ENCODE assay signal across 10 mouse cellular contexts in the genomic region with DNA sequence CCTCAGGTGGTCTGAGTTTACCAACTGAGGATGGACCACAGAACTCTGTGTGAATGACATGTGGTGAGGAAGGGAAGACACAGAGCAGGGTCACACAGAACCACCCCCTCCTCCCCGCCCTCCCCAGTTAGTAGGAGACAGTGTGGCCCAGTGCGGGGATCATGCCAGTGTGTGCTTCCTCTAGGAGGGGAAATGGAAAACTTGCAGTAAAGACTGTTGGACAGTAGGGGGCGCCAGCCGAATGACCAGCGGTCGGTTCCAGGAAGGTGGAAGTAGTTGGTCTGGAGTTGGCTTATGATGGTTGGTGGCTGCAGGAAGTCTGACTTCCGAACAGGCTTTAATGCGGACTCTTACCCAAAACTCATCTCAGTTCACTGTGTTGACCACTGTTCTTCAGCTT.
DNase-seq lines count a peak whose midpoint lies in the region; ATAC-seq and TF ChIP-seq lines count a peak whose summit lies in the region.
"Had no signal": no experiment of that assay in that cellular context is flagged by ENCODE, and none has a peak within 500 bp of the region (broad histone marks: within the 10 kb centered on the region; RNA-seq: fewer than 3 reads in every experiment).

No protein-coding gene starts in this region.

- H3K36me3 ChIP-seq in hindbrain, embryonic 14.5 days (replicated peaks; ENCODE audit: control insufficient read depth, insufficient read depth), result no peaks in the 10 kb centered on the region
- H3K36me3 ChIP-seq in hindbrain, embryonic 12.5 days, result no peaks in the 10 kb centered on the region
- H3K36me3 ChIP-seq in ES-Bruce4 (ENCODE audit: control insufficient read depth, insufficient read depth, low read length, poor library complexity, severe bottlenecking), result no peaks in the 10 kb centered on the region
- no peaks in the 10 kb centered on the region for H3K36me3 ChIP-seq in limb, embryonic 10.5 days
- H3K36me3 ChIP-seq: embryonic facial prominence, embryonic 15.5 days had no signal

- TF ChIP-seq POLR2A in ES-Bruce4 (IDR thresholded peaks at IDR 0.05; ENCODE audit: insufficient read depth, low read length), result no peak
- no peak for TF ChIP-seq POLR2A in bone marrow macrophage, adult 2 months (IDR thresholded peaks at IDR 0.05; ENCODE audit: borderline replicate concordance, low read depth, low read length)

- H3K4me2 ChIP-seq in hindbrain, embryonic 14.5 days (replicated peaks), result no peak overlapping the region
- H3K4me2 ChIP-seq in hindbrain, embryonic 12.5 days (replicated peaks), result no peak overlapping the region
- H3K4me2 ChIP-seq: embryonic facial prominence, embryonic 15.5 days had no signal

- H3K27me3 ChIP-seq in hindbrain, embryonic 14.5 days (ENCODE audit: control insufficient read depth, insufficient read depth, low read length), result no peaks in the 10 kb centered on the region; the same call in 1 of the 2 replicates
- no peaks in the 10 kb centered on the region for H3K27me3 ChIP-seq in hindbrain, embryonic 12.5 days
- H3K27me3 ChIP-seq in ES-Bruce4 (ENCODE audit: control insufficient read depth, insufficient read depth, low read length, poor library complexity, severe bottlenecking), result no peaks in the 10 kb centered on the region
- peaks cover 15% of the 10 kb centered on the region for H3K27me3 ChIP-seq in limb, embryonic 10.5 days (ENCODE audit: low read depth, poor library complexity, severe bottlenecking)
- H3K27me3 ChIP-seq: embryonic facial prominence, embryonic 15.5 days had no signal

- no peak overlapping the region for H3K9ac ChIP-seq in hindbrain, embryonic 14.5 days
- H3K9ac ChIP-seq in hindbrain, embryonic 12.5 days, result no peak overlapping the region
- no peak overlapping the region for H3K9ac ChIP-seq in ES-Bruce4 (ENCODE audit: low read depth, poor library complexity, severe bottlenecking)
- H3K9ac ChIP-seq: embryonic facial prominence, embryonic 15.5 days had no signal

- peak; percentile 95 for TF ChIP-seq CTCF in ES-Bruce4 (IDR thresholded peaks at IDR 0.05; ENCODE audit: low read depth, low read length)
- TF ChIP-seq CTCF in bone marrow macrophage, adult 2 months (IDR thresholded peaks at IDR 0.05; ENCODE audit: low read depth, low read length), result peak; percentile 89

- TF ChIP-seq EP300 in ES-Bruce4 (IDR thresholded peaks at IDR 0.05; ENCODE audit: insufficient read depth, low read depth, low read length), result no peak

- ATAC-seq in hindbrain, embryonic 14.5 days (ENCODE audit: low FRiP score), result no peak
- no peak for ATAC-seq in hindbrain, embryonic 12.5 days (ENCODE audit: low FRiP score)
- peak; percentile 81 for ATAC-seq in granulocyte monocyte progenitor cell, adult 5-6 weeks (replicated peaks; ENCODE audit: poor library complexity, severe bottlenecking)

- no peak overlapping the region for H3K4me3 ChIP-seq in hindbrain, embryonic 14.5 days (replicated peaks; ENCODE audit: low read length)
- H3K4me3 ChIP-seq in hindbrain, embryonic 12.5 days, result no peak overlapping the region
- no peak overlapping the region for H3K4me3 ChIP-seq in ES-Bruce4 (ENCODE audit: low read depth, low read length)
- no peak overlapping the region for H3K4me3 ChIP-seq in bone marrow macrophage, adult 2 months (ENCODE audit: insufficient read depth, low read length)
- H3K4me3 ChIP-seq in limb, embryonic 10.5 days, result no peak overlapping the region
- H3K4me3 ChIP-seq: embryonic facial prominence, embryonic 15.5 days had no signal

- no peak overlapping the region for H3K27ac ChIP-seq in hindbrain, embryonic 14.5 days
- H3K27ac ChIP-seq in hindbrain, embryonic 12.5 days, result no peak overlapping the region
- H3K27ac ChIP-seq in ES-Bruce4 (ENCODE audit: insufficient read depth, low read length), result no peak overlapping the region
- no peak overlapping the region for H3K27ac ChIP-seq in bone marrow macrophage, adult 2 months (ENCODE audit: insufficient read depth, low read depth, low read length)
- H3K27ac ChIP-seq in limb, embryonic 10.5 days, result no peak overlapping the region
- H3K27ac ChIP-seq: embryonic facial prominence, embryonic 15.5 days; macrophage had no signal

- H3K9me3 ChIP-seq in hindbrain, embryonic 14.5 days (ENCODE audit: control insufficient read depth, low read length), result no peaks in the 10 kb centered on the region
- H3K9me3 ChIP-seq in hindbrain, embryonic 12.5 days (replicated peaks), result no peaks in the 10 kb centered on the region
- no peaks in the 10 kb centered on the region for H3K9me3 ChIP-seq in ES-Bruce4 (replicated peaks; ENCODE audit: control insufficient read depth, insufficient read depth, low read length, poor library complexity, severe bottlenecking)
- H3K9me3 ChIP-seq in limb, embryonic 10.5 days (replicated peaks), result no peaks in the 10 kb centered on the region
- H3K9me3 ChIP-seq: embryonic facial prominence, embryonic 15.5 days had no signal

- peak; percentile 63 for DNase-seq in hindbrain, embryonic 14.5 days (ENCODE audit: low spot score)
- peak; percentile 78 for DNase-seq in limb, embryonic 10.5 days (ENCODE audit: low spot score)
- peak; percentile 57 to 67 for DNase-seq in natural killer cell, adult 2 months (ENCODE audit: low spot score in 2 of 2)
- DNase-seq in urinary bladder, postnatal 10 days (ENCODE audit: low spot score), result peak; percentile 21

- 32% methylated on average over 8 of the region's 8 CpGs for WGBS in hindbrain, embryonic 14.5 days
- WGBS in hindbrain, embryonic 12.5 days, result 34% methylated on average over 8 of the region's 8 CpGs
- 26% methylated on average over 8 of the region's 8 CpGs for WGBS in limb, embryonic 10.5 days

- no peaks in the 10 kb centered on the region for H3K4me1 ChIP-seq in hindbrain, embryonic 14.5 days (replicated peaks; ENCODE audit: control insufficient read depth, insufficient read depth, low read length)
- H3K4me1 ChIP-seq in hindbrain, embryonic 12.5 days, result no peaks in the 10 kb centered on the region
- H3K4me1 ChIP-seq in ES-Bruce4 (ENCODE audit: control insufficient read depth, insufficient read depth, low read length), result peaks cover 10% of the 10 kb centered on the region
- no peaks in the 10 kb centered on the region for H3K4me1 ChIP-seq in bone marrow macrophage, adult 2 months (ENCODE audit: control insufficient read depth, insufficient read depth, low read length)
- H3K4me1 ChIP-seq in limb, embryonic 10.5 days, result peaks cover 16% of the 10 kb centered on the region

Comparison
In these comparisons a context has a peak if more than half of its experiments do, and no peak if none do; other contexts are left out.
1. DNase-seq: peak in every context shown above with its lines; median percentile 78 in limb, embryonic 10.5 days; 63 in hindbrain, embryonic 14.5 days; 62 in natural killer cell, adult 2 months; 21 in urinary bladder, postnatal 10 days.